Mouse (Mus musculus) stomach, embryonic 15.5 days (tissue): Measurements from ENCODE around the gene Sult1d1. TPM values are rescaled to one million over a fixed set of nuclear protein-coding genes. Genes with fewer than 3 reads are reported as not detected.

Experiments used
- ATAC-seq: fragments of 200-750 bp; cut with Nextera tagmentation; 2 replicates; pipeline ENCODE4 v1.8.0; 2017; ENCODE audit warnings: low read depth, moderate number of reproducible peaks, moderate TSS enrichment; ENCODE audit not compliant: insufficient read depth, low FRiP score
- H3K27ac ChIP-seq: fragments of 300-500 bp; sonication (generic); 2 replicates; pipeline ENCODE4 v1.5.1; 2015; ENCODE audit warnings: mild to moderate bottlenecking, inconsistent platforms
- H3K27me3 ChIP-seq: fragments of 300-500 bp; sonication (generic); replicated peaks from 2 replicates; pipeline ENCODE4 v1.6.1; 2015; ENCODE audit warnings: inconsistent platforms
- H3K36me3 ChIP-seq: fragments of 300-500 bp; sonication (generic); 2 replicates; pipeline ENCODE4 v1.6.1; 2015; ENCODE audit warnings: inconsistent platforms
- H3K4me1 ChIP-seq: fragments of 300-500 bp; sonication (generic); 2 replicates; pipeline ENCODE4 v1.6.1; 2015; ENCODE audit warnings: inconsistent platforms
- H3K4me2 ChIP-seq: fragments of 300-500 bp; sonication (generic); 2 replicates; pipeline ENCODE4 v1.6.1; 2015; ENCODE audit warnings: mild to moderate bottlenecking, inconsistent platforms
- H3K4me3 ChIP-seq: fragments of 300-500 bp; sonication (generic); replicated peaks from 2 replicates; pipeline ENCODE4 v1.5.1; 2015; ENCODE audit warnings: inconsistent platforms
- H3K9ac ChIP-seq: fragments of 300-500 bp; sonication (generic); 2 replicates; pipeline ENCODE4 v1.6.1; 2015; ENCODE audit warnings: inconsistent platforms
- H3K9me3 ChIP-seq: fragments of 300-500 bp; sonication (generic); 2 replicates; pipeline ENCODE4 v1.6.1; 2016; ENCODE audit warnings: inconsistent platforms
- WGBS: fragments of 180-500 bp; shearing (Covaris S2); methylation state at CpG from one replicate; pipeline ENCODE4 v1.1.7; 2015; 5-methylcytosine and 5-hydroxymethylcytosine counted together
- polyA plus RNA-seq: library from polyadenylated mRNA; unstranded; fragments of >200 nt; fragmentation: Nextera tagmentation; extraction: Ambion mirVana; gene quantifications from 2 replicates; pipeline ENCODE4 v1.2.1, GENCODE M21; 2015

The Sult1d1 gene
- 30.7 and 39.2 TPM in 2 replicates for polyA plus RNA-seq

DNA sequence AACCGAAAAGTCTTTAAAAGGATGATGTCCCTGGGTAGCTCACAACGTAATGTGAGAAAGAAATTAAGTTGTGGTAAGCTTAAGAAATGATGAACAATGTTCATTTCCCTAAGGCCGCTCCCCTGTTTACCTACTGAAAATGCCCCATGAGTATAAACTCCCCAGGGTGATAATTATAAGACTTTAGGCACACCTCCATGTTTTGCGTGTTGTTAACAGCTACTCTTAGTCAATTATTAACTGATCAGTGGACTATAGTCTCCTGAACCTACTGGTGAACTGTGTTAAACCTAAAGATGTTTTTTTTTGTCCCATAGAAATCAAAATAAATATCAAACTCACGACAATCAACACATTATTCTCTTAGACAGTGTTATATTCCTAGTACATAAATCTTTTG is at the start of gene Sult1d1:
Gene Sult1d1, minus strand, starts transcription at position 183 of the 400 bp plus-strand sequence.
- Histone ChIP-seq H3K27me3 (no peaks in the 10 kb centered on the region), H3K4me2 (no peak within 1 kb of the TSS), H3K27ac (no peak within 1 kb of the TSS), H3K9ac (no peak within 1 kb of the TSS), H3K36me3 (no peaks in the 10 kb centered on the region), H3K4me3 (no peak within 1 kb of the TSS), H3K4me1 (0 out of 2 replicates have a peak, but pooled peaks cover 3% of the 10 kb centered on the region), H3K9me3 (no peaks in the 10 kb centered on the region)
- WGBS = 67% methylated on average over 5 of the region's 5 CpGs
- ATAC-seq = peak; percentile 71

- H3K9ac ChIP-seq = no peak overlapping the region
- no peaks in the 10 kb centered on the region for H3K9me3 ChIP-seq
- no peak overlapping the region for H3K27ac ChIP-seq
- no peak overlapping the region for H3K4me2 ChIP-seq
- H3K27me3 ChIP-seq = no peaks in the 10 kb centered on the region
- 85% methylated on average over 2 of the region's 2 CpGs for WGBS
- no peak overlapping the region for H3K4me3 ChIP-seq
- no peak for ATAC-seq
- no peaks in the 10 kb centered on the region for H3K4me1 ChIP-seq
- no peaks in the 10 kb centered on the region for H3K36me3 ChIP-seq
Measured at GRCm38 (mm10) chr5:87615128-87615390, 46.2 kb upstream of the Sult1d1 start.

GRCm38 (mm10) chr5:87614364-87615127 is 45.7 kb upstream of the Sult1d1 start:
- no peaks in the 10 kb centered on the region for H3K9me3 ChIP-seq
- H3K27me3 ChIP-seq = no peaks in the 10 kb centered on the region
- ATAC-seq = no peak
- no peak overlapping the region for H3K27ac ChIP-seq
- H3K36me3 ChIP-seq = no peaks in the 10 kb centered on the region
- H3K4me2 ChIP-seq = no peak overlapping the region
- H3K4me3 ChIP-seq = no peak overlapping the region
- H3K4me1 ChIP-seq = no peaks in the 10 kb centered on the region
- no peak overlapping the region for H3K9ac ChIP-seq

GRCm38 (mm10) chr5:87601018-87601417 is 32.2 kb upstream of the Sult1d1 start:
- no peak for ATAC-seq
- no peaks in the 10 kb centered on the region for H3K27me3 ChIP-seq
- H3K4me1 ChIP-seq = no peaks in the 10 kb centered on the region
- no peak overlapping the region for H3K4me2 ChIP-seq
- H3K9ac ChIP-seq = no peak overlapping the region
- no peak overlapping the region for H3K4me3 ChIP-seq
- H3K27ac ChIP-seq = no peak overlapping the region
- H3K36me3 ChIP-seq = no peaks in the 10 kb centered on the region
- H3K9me3 ChIP-seq = no peaks in the 10 kb centered on the region
- 65% methylated on average over 3 of the region's 3 CpGs for WGBS

- Histone ChIP-seq H3K4me2 (no peak overlapping the region), H3K27me3 (no peaks in the 10 kb centered on the region), H3K9me3 (no peaks in the 10 kb centered on the region), H3K4me3 (no peak overlapping the region), H3K27ac (no peak overlapping the region), H3K36me3 (no peaks in the 10 kb centered on the region), H3K9ac (no peak overlapping the region), H3K4me1 (no peaks in the 10 kb centered on the region)
- 66% methylated on average over 2 of the region's 2 CpGs for WGBS
- ATAC-seq = no peak
Measured at GRCm38 (mm10) chr5:87597891-87598290, 29.1 kb upstream of the Sult1d1 start.

GRCm38 (mm10) chr5:87591494-87591893 is 22.7 kb upstream of the Sult1d1 start, which contains the start of gene Sult1e1:
Gene Sult1e1 (minus strand): TSS chr5:87591594.
- Histone ChIP-seq H3K4me2 (no peak within 1 kb of the TSS), H3K4me1 (no peaks in the 10 kb centered on the region), H3K9me3 (no peaks in the 10 kb centered on the region), H3K4me3 (no peak within 1 kb of the TSS), H3K9ac (no peak within 1 kb of the TSS), H3K36me3 (no peaks in the 10 kb centered on the region), H3K27me3 (no peaks in the 10 kb centered on the region), H3K27ac (no peak within 1 kb of the TSS)
- ATAC-seq = no peak
- 63% methylated on average over 5 of the region's 5 CpGs for WGBS

DNA sequence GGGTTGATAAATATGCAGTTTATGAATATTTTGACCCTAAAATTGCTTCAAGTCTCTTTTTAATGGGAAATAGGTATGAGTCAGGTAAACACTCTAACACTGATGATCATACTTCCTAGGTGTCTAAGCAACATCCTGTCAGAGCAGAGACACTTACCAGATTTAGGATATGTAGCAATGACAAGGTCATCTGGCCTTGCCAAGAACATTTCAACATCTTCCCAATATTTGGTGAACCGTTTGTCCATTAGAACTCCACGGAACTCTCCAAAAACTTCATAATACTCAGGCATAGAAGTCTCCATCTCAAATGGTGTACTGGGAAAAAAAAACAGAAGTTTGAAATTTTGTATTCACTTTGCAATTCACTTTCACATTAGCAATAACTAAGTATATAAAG is 21.1 kb upstream of the Sult1d1 start:
- ATAC-seq = no peak
- H3K27me3 ChIP-seq = no peaks in the 10 kb centered on the region
- H3K4me3 ChIP-seq = no peak overlapping the region
- no peak overlapping the region for H3K27ac ChIP-seq
- 73% methylated on average over 2 of the region's 2 CpGs for WGBS
- no peak overlapping the region for H3K9ac ChIP-seq
- H3K4me2 ChIP-seq = no peak overlapping the region
- no peaks in the 10 kb centered on the region for H3K36me3 ChIP-seq
- no peaks in the 10 kb centered on the region for H3K4me1 ChIP-seq
- H3K9me3 ChIP-seq = no peaks in the 10 kb centered on the region

DNA sequence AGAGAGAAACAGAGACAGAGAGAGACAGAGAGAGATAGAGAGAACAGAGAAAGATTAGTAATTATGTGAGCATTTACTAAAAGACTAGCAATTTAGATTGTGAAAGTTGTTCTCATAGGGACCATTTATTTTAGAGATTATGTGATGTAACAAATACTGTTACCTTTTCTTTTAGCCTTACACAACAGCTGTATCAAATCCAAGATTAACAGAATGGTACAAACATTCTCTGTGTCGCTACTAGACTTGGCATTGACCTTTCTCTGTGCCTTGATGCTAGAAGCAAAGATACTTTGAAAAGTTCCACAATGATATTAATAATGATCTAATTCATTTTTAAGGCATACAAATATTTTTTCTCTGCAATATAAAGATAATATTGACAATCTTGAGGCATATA is 11.6 kb upstream of the Sult1d1 start:
- no peak for ATAC-seq
- H3K4me3 ChIP-seq = no peak overlapping the region
- no peak overlapping the region for H3K27ac ChIP-seq
- no peak overlapping the region for H3K4me2 ChIP-seq
- H3K27me3 ChIP-seq = no peaks in the 10 kb centered on the region
- 66% methylated on average over 1 of the region's 1 CpGs for WGBS
- H3K9ac ChIP-seq = no peak overlapping the region
- no peaks in the 10 kb centered on the region for H3K4me1 ChIP-seq
- H3K9me3 ChIP-seq = no peaks in the 10 kb centered on the region
- H3K36me3 ChIP-seq = no peaks in the 10 kb centered on the region

GRCm38 (mm10) chr5:87574174-87574573 is 5.3 kb upstream of the Sult1d1 start:
- Histone ChIP-seq H3K4me3 (no peak overlapping the region), H3K27ac (no peak overlapping the region), H3K27me3 (no peaks in the 10 kb centered on the region), H3K9me3 (no peaks in the 10 kb centered on the region), H3K4me2 (no peak overlapping the region), H3K4me1 (0 out of 2 replicates have a peak, but pooled peaks cover 3% of the 10 kb centered on the region), H3K36me3 (no peaks in the 10 kb centered on the region), H3K9ac (no peak overlapping the region)
- no peak for ATAC-seq
- 26% methylated on average over 1 of the region's 1 CpGs for WGBS

DNA sequence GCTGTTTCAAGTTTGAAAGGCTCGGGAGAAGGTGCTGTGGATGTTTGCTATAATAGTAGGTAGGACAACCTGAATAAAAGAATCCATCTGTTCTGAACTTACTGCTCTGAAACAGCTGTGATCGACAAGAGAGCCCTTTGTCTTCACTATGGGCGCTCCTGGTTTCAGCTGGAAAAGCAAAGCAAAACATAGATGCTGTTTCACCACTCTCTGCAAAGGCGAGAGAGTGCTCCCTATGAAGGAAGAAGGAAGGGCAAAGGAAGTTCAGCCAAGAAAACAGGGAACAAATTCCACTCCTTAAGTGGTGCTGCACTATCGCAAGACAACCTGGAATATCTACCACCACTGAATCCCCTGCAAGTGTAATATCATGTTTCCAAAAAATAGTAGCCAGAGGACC is 4.7 kb upstream of the Sult1d1 start:
- Histone ChIP-seq H3K9ac (no peak overlapping the region), H3K9me3 (no peaks in the 10 kb centered on the region), H3K27me3 (no peaks in the 10 kb centered on the region), H3K36me3 (no peaks in the 10 kb centered on the region), H3K4me1 (0 out of 2 replicates have a peak, but pooled peaks cover 3% of the 10 kb centered on the region), H3K4me2 (no peak overlapping the region), H3K4me3 (no peak overlapping the region), H3K27ac (no peak overlapping the region)
- 46% methylated on average over 5 of the region's 5 CpGs for WGBS
- ATAC-seq = no peak

GRCm38 (mm10) chr5:87572781-87573180 is 4.0 kb upstream of the Sult1d1 start:
- ATAC-seq = no peak
- Histone ChIP-seq H3K4me1 (0 out of 2 replicates have a peak, but pooled peaks cover 3% of the 10 kb centered on the region), H3K9ac (no peak overlapping the region), H3K9me3 (no peaks in the 10 kb centered on the region), H3K4me3 (no peak overlapping the region), H3K27me3 (no peaks in the 10 kb centered on the region), H3K36me3 (no peaks in the 10 kb centered on the region), H3K4me2 (no peak overlapping the region), H3K27ac (no peak overlapping the region)
- 86% methylated on average over 6 of the region's 6 CpGs for WGBS

GRCm38 (mm10) chr5:87567306-87567705 is 1.5 kb downstream of the Sult1d1 start:
- Histone ChIP-seq H3K4me1 (no peaks in the 10 kb centered on the region), H3K4me3 (no peak overlapping the region; the same call in 1 of the 2 replicates), H3K9me3 (no peaks in the 10 kb centered on the region), H3K27ac (no peak overlapping the region), H3K4me2 (no peak overlapping the region), H3K27me3 (no peaks in the 10 kb centered on the region), H3K36me3 (no peaks in the 10 kb centered on the region), H3K9ac (no peak overlapping the region)
- WGBS = 91% methylated on average over 1 of the region's 1 CpGs
- ATAC-seq = no peak

GRCm38 (mm10) chr5:87562966-87563365 is 5.9 kb downstream of the Sult1d1 start:
- no peaks in the 10 kb centered on the region for H3K9me3 ChIP-seq
- H3K27me3 ChIP-seq = no peaks in the 10 kb centered on the region
- H3K4me3 ChIP-seq = no peak overlapping the region
- H3K4me2 ChIP-seq = no peak overlapping the region
- no peaks in the 10 kb centered on the region for H3K36me3 ChIP-seq
- no peak overlapping the region for H3K27ac ChIP-seq
- no peaks in the 10 kb centered on the region for H3K4me1 ChIP-seq
- no peak for ATAC-seq
- no peak overlapping the region for H3K9ac ChIP-seq
